Mouse (Mus musculus) adrenal gland, adult 8-10 months (tissue): ENCODE measurements around the gene Rps6ka4. TPM values are rescaled to one million over a fixed set of nuclear protein-coding genes. Genes with fewer than 3 reads are reported as not detected.

Source experiments
- DNase-seq: peaks from one replicate; pipeline ENCODE4 v3.0.0; 2022
- total RNA-seq, 4 experiments: library from RNA; stranded (reverse); gene quantifications; 2 replicates each; pipeline ENCODE4 v1.2.4; 2022

Gene Rps6ka4
- 10 to 100 TPM; 30.2 to 42.5 (median 36.1) TPM for total RNA-seq

- DNase-seq, result peak; percentile 59
Observed at GRCm38 (mm10) chr19:6840475-6841291, at the start of gene Rps6ka4. Gene Rps6ka4 (minus strand): TSS chr19:6840636.

GRCm38 (mm10) chr19:6877965-6878364, 37.5 kb upstream of the Rps6ka4 start:
- no peak for DNase-seq

- no peak for DNase-seq
Observed at GRCm38 (mm10) chr19:6876799-6877198, 36.4 kb upstream of the Rps6ka4 start.

- DNase-seq, result no peak
Observed at GRCm38 (mm10) chr19:6875834-6876233, 35.4 kb upstream of the Rps6ka4 start.

GRCm38 (mm10) chr19:6874257-6874656, 33.8 kb upstream of the Rps6ka4 start:
- DNase-seq, result no peak

GRCm38 (mm10) chr19:6872701-6873100, 32.3 kb upstream of the Rps6ka4 start:
- DNase-seq, result no peak

GRCm38 (mm10) chr19:6871574-6872271, 31.3 kb upstream of the Rps6ka4 start:
- no peak for DNase-seq

- peak; percentile 64 for DNase-seq
Observed at GRCm38 (mm10) chr19:6869355-6869754, 28.9 kb upstream of the Rps6ka4 start.

- DNase-seq, result no peak
Observed at GRCm38 (mm10) chr19:6861451-6861850, 21.0 kb upstream of the Rps6ka4 start.

- no peak for DNase-seq
Observed at GRCm38 (mm10) chr19:6860706-6861105, 20.3 kb upstream of the Rps6ka4 start.

GRCm38 (mm10) chr19:6859971-6860370, 19.5 kb upstream of the Rps6ka4 start:
- DNase-seq, result no peak

GRCm38 (mm10) chr19:6859032-6859651, 18.7 kb upstream of the Rps6ka4 start:
- DNase-seq, result no peak

GRCm38 (mm10) chr19:6858031-6858430, 17.6 kb upstream of the Rps6ka4 start, which contains the start of gene Ccdc88b:
Gene Ccdc88b (minus strand): TSS chr19:6858211.
- no peak for DNase-seq

- DNase-seq, result no peak
Observed at GRCm38 (mm10) chr19:6857391-6858005, 17.1 kb upstream of the Rps6ka4 start.

- no peak for DNase-seq
Observed at GRCm38 (mm10) chr19:6857003-6857360, 16.5 kb upstream of the Rps6ka4 start.

GRCm38 (mm10) chr19:6856281-6857002, 16.0 kb upstream of the Rps6ka4 start:
- no peak for DNase-seq

GRCm38 (mm10) chr19:6855225-6856031, 15.0 kb upstream of the Rps6ka4 start:
- DNase-seq, result no peak

GRCm38 (mm10) chr19:6854658-6855057, 14.2 kb upstream of the Rps6ka4 start:
- no peak for DNase-seq

- DNase-seq, result no peak
Observed at GRCm38 (mm10) chr19:6853903-6854302, 13.5 kb upstream of the Rps6ka4 start.

- no peak for DNase-seq
Observed at GRCm38 (mm10) chr19:6852393-6853305, 12.2 kb upstream of the Rps6ka4 start.
